Mouse (Mus musculus) kidney, postnatal 0 days (tissue): ENCODE data around the gene Cuedc1. TPM values are rescaled to one million over a fixed set of nuclear protein-coding genes. Genes with fewer than 3 reads are reported as not detected.

Experiments used
- ATAC-seq: fragments of 200-750 bp; cut with Nextera tagmentation; replicated peaks from 2 replicates; pipeline ENCODE4 v1.8.0; 2017; ENCODE audit warnings: low read depth, moderate number of reproducible peaks, moderate TSS enrichment, moderate library complexity; ENCODE audit not compliant: low FRiP score
- DNase-seq: peaks from one replicate; pipeline ENCODE4 v3.0.0-alpha.2; 2016; ENCODE audit warnings: low spot score
- H3K27ac ChIP-seq: fragments of 300-500 bp; sonication (generic); 2 replicates; pipeline ENCODE4 v1.5.1; 2014; ENCODE audit warnings: mild to moderate bottlenecking
- H3K27me3 ChIP-seq: fragments of 300-500 bp; sonication (generic); 2 replicates; pipeline ENCODE4 v1.6.1; 2014; ENCODE audit warnings: low read length, mixed read lengths; ENCODE audit not compliant: insufficient read depth
- H3K36me3 ChIP-seq: fragments of 300-500 bp; sonication (generic); 2 replicates; pipeline ENCODE4 v1.6.1; 2014; ENCODE audit warnings: low read length, mixed read lengths; ENCODE audit not compliant: insufficient read depth
- H3K4me1 ChIP-seq: fragments of 300-500 bp; sonication (generic); replicated peaks from 2 replicates; pipeline ENCODE4 v1.6.1; 2014; ENCODE audit warnings: antibody characterized with exemption, low read length, mixed read lengths; ENCODE audit not compliant: insufficient read depth
- H3K4me2 ChIP-seq: fragments of 300-500 bp; sonication (generic); 2 replicates; pipeline ENCODE4 v1.6.1; 2014; ENCODE audit warnings: mild to moderate bottlenecking, low read length, moderate library complexity, mixed read lengths
- H3K4me3 ChIP-seq: fragments of 300-500 bp; sonication (generic); replicated peaks from 2 replicates; pipeline ENCODE4 v1.5.1; 2014; ENCODE audit warnings: low read depth, low read length
- H3K9ac ChIP-seq: fragments of 300-500 bp; sonication (generic); 2 replicates; pipeline ENCODE4 v1.6.1; 2014; ENCODE audit warnings: low read depth, low read length
- H3K9me3 ChIP-seq: fragments of 300-500 bp; sonication (generic); replicated peaks from 2 replicates; pipeline ENCODE4 v1.6.1; 2016; ENCODE audit warnings: low read length, inconsistent platforms, mixed read lengths
- CTCF ChIP-seq: IDR thresholded peaks from 2 replicates; pipeline ENCODE4 v1.5.1; 2016; ENCODE audit warnings: antibody characterized with exemption, low read depth, mild to moderate bottlenecking, moderate library complexity
- WGBS: fragments of 180-500 bp; shearing (Covaris S2); extraction: QIAGEN DNeasy Blood & Tissue Kit; methylation state at CpG from one replicate; pipeline ENCODE4 v1.1.7; 2014; 5-methylcytosine and 5-hydroxymethylcytosine counted together
- polyA plus RNA-seq: library from polyadenylated mRNA; unstranded; fragments of >200 nt; fragmentation: Nextera tagmentation; extraction: Ambion mirVana; gene quantifications from 2 replicates; pipeline ENCODE4 v1.2.1, GENCODE M21; 2015

Gene Cuedc1
- polyA plus RNA-seq, 1 experiment from 2014 or later, result 16.4 TPM

DNA sequence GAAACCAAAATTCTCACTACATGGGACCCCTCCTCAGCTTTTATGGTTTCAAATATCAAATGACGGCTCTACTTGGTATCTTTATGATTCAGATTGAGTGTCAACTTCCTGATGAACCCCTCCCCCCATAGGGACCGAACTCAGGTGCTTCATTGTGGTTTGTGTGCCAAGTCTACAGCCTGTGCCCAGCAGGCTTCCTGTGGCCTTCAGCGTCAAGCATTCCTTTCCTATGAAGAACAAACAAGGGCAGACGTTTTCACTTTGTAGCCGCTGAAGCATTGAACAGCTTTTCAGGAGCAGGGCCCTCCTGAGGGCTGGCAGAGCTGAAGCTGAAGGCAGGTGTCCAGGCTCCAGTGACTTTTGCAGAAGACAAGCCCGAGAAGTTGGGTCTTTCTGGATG is 115.9 kb downstream of the Cuedc1 start:
- 31% methylated on average over 6 of the region's 6 CpGs for WGBS
- Histone ChIP-seq H3K27ac (no peak overlapping the region), H3K4me2 (no peak overlapping the region), H3K9ac (no peak overlapping the region), H3K4me3 (no peak overlapping the region), H3K36me3 (peaks cover 17% of the 10 kb centered on the region), H3K9me3 (no peaks in the 10 kb centered on the region), H3K4me1 (peaks cover 7% of the 10 kb centered on the region; the same call in 1 of the 2 replicates), H3K27me3 (no peaks in the 10 kb centered on the region)
- DNase-seq, result no peak
- TF ChIP-seq CTCF, result no peak
- no peak for ATAC-seq

DNA sequence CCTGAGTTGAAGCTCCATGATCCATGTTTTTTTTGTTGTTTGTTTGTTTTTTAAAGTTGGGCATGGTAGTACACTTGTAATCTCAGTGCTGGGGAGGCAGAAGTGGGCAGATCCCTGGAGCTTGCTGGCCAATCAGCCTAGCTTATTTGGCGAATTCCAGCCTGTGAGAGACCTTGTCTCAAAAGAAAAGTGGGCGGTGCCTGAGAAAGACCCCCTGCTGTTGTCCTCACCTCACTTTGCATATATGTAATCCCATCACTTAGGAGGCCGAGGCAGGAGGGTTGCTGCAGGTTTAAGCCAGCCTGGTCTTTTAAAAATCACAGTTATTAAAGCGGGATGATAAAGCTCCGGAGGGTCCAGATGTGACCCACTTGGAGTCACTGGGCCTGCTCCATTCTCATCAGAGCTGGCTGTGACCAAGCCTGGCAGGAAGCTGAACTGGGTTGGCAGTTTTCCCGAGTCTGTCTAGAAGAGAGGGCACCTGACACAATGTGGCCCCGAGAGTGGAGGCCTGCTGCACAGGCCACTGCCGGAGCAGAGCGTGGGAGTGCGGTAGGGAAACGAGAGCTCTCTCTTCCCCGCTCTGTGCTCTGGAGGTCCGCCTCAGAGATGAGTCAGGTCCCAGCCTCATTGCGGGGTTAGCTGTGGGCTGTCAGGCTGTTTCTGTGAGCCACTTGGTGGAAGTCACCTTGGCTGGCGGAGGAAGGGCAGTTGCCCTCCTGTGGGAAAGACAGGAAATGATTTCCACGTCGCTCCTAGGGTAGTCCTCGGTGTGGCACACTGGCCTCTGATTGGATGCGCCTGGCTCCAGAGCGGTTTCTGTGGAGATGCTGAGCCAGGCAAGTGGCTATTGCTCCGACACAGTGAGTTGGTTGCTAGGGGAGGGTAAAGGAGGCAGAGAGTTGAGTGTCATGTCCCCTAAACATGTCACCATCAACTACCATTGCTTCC is 117.3 kb downstream of the Cuedc1 start:
- Histone ChIP-seq H3K4me1 (peaks cover 7% of the 10 kb centered on the region; the same call in 1 of the 2 replicates), H3K4me3 (no peak overlapping the region), H3K9me3 (no peaks in the 10 kb centered on the region), H3K27ac (no peak overlapping the region), H3K9ac (0 out of 2 replicates have a peak overlapping the region, but pooled peaks have one; percentile 6), H3K36me3 (peaks cover 9% of the 10 kb centered on the region; the same call in 1 of the 2 replicates), H3K4me2 (0 out of 2 replicates have a peak overlapping the region, but pooled peaks have one; percentile 0), H3K27me3 (no peaks in the 10 kb centered on the region)
- ATAC-seq (peak; percentile 44; the same call in 1 of the 2 replicates), DNase-seq (no peak)
- TF ChIP-seq CTCF, result no peak
- WGBS, result 41% methylated on average over 21 of the region's 21 CpGs

DNA sequence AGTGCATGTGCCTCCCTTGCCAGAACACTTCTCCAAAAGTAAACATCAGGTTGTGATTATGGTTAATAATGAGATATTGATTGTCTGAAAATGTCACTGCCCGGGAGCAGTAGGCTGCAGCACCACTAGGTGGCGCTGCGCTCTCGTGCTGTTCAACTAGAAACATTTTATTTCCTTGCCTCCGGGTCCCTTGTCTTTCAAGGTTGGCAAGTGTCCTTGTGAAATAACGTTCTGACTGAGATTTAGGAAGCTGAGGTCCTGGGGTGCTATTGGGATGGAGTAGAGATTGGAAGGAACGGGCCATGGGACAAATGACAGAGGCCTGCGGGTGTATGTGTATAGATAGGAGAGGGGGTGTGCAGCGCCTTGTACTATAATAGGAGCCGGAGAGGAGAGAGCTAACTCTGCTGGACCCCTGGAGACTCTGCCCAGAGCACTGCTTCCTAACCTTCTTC is 118.4 kb downstream of the Cuedc1 start:
- H3K4me2 ChIP-seq, result peak overlapping the region; percentile 23; the same call in 1 of the 2 replicates
- H3K27ac ChIP-seq, result no peak overlapping the region
- H3K4me3 ChIP-seq, result no peak overlapping the region
- no peak for ATAC-seq
- no peak overlapping the region for H3K9ac ChIP-seq
- peak; percentile 84 for DNase-seq
- H3K4me1 ChIP-seq, result peaks cover 7% of the 10 kb centered on the region; the same call in 1 of the 2 replicates
- 21% methylated on average over 10 of the region's 10 CpGs for WGBS
- H3K9me3 ChIP-seq, result no peaks in the 10 kb centered on the region
- no peaks in the 10 kb centered on the region for H3K27me3 ChIP-seq
- no peaks in the 10 kb centered on the region for H3K36me3 ChIP-seq
- TF ChIP-seq CTCF, result peak; percentile 97

DNA sequence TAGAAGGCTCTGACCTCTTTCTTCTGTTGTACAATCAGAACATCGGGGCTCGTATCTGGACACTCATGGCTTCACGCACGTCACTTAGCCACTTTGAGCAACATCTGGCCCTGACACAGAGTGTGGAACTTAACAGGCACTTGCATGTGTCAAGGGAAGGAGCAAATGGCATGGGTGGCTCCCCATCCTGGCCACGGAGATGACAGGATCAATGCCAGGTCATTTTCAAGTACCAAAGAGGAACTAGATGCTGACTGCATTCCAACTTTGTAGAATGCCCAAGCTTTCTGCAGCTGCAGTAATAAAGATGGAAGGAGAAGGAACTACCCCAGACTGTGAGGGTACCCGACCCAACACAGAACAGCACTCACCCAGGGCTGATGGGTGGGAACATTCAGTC is 120.3 kb downstream of the Cuedc1 start:
- WGBS, result 75% methylated on average over 6 of the region's 6 CpGs
- TF ChIP-seq CTCF, result no peak
- ATAC-seq, result no peak
- Histone ChIP-seq H3K27ac (no peak overlapping the region), H3K9me3 (no peaks in the 10 kb centered on the region), H3K4me3 (no peak overlapping the region), H3K9ac (no peak overlapping the region), H3K36me3 (no peaks in the 10 kb centered on the region), H3K4me1 (peaks cover 7% of the 10 kb centered on the region; the same call in 1 of the 2 replicates), H3K27me3 (no peaks in the 10 kb centered on the region), H3K4me2 (no peak overlapping the region)
- no peak for DNase-seq

DNA sequence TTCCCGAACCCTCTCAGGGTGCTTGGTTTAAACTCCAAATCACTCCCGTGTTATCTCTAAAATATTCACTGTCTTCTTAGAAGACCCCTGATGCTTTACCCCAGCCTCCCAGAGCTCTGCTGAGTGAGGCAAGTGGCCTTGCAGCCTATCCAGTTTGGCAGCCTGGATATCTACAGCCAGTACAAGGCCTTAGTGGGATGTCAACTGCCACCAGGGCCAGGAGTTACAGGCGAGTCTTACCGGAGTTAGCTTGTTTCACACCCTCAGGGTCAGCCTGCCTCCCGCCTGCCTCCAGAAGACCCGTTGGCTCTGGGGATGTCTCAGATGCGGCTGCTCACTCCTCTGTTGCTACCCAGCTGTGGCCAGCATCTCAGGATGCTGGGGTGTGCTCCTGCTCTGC is 120.7 kb downstream of the Cuedc1 start:
- Histone ChIP-seq H3K4me2 (no peak overlapping the region), H3K36me3 (no peaks in the 10 kb centered on the region), H3K4me3 (no peak overlapping the region), H3K27me3 (no peaks in the 10 kb centered on the region), H3K27ac (no peak overlapping the region), H3K9ac (no peak overlapping the region), H3K4me1 (peaks cover 7% of the 10 kb centered on the region; the same call in 1 of the 2 replicates), H3K9me3 (no peaks in the 10 kb centered on the region)
- WGBS, result 58% methylated on average over 7 of the region's 7 CpGs
- DNase-seq (no peak), ATAC-seq (no peak)
- no peak for TF ChIP-seq CTCF

DNA sequence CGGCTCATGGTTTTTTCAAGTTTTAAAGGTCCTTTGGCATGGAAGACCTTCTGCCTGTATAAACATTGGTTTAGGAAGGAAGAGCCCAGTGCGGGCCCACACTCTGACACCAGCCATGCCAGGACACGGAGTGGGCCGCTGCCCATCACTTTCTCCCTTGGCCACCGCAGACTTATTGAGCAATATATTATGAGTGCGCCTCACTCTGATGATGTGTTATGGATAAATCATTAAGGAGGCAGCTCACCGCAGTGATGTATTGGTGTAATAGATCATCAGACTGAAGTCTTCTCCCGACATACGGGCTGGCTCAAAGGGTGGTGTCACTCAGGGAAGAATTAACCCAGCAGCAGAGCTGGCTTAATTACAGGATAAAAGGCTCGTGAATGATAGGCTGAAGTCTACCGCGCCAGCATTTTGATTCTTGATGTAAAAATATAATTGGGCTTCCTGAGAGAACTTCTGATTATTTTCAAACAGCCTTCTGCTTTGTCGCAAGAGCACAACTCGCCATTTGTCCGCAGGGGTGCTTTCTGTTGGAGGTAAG is 124.1 kb downstream of the Cuedc1 start:
- TF ChIP-seq CTCF, result no peak
- WGBS, result 62% methylated on average over 15 of the region's 15 CpGs
- no peaks in the 10 kb centered on the region for H3K4me1 ChIP-seq

More for the DNA sequence above, 124.1 kb downstream of the Cuedc1 start:
- Histone ChIP-seq H3K27ac (no peak overlapping the region), H3K4me2 (no peak overlapping the region), H3K36me3 (no peaks in the 10 kb centered on the region), H3K27me3 (no peaks in the 10 kb centered on the region), H3K9me3 (no peaks in the 10 kb centered on the region), H3K9ac (no peak overlapping the region), H3K4me3 (no peak overlapping the region)
- ATAC-seq, result no peak
- DNase-seq, result no peak
